Mouse (Mus musculus) cerebellum, adult 2 months (tissue): Measurements from ENCODE around the gene Atg2a. TPM values are rescaled to one million over a fixed set of nuclear protein-coding genes. Genes with fewer than 3 reads are reported as not detected.

ENCODE experiments used
- DNase-seq, 2 experiments: peaks; one replicate each; pipeline ENCODE4 v3.0.0; 2021
- H3K27ac ChIP-seq: fragments of 200-500 bp; 2 replicates; pipeline ENCODE4 v1.5.1; 2012; ENCODE audit warnings: low read length, control low read depth, inconsistent platforms; ENCODE audit not compliant: insufficient read depth
- H3K27me3 ChIP-seq: fragments of 200-500 bp; 2 replicates; pipeline ENCODE4 v1.6.1; 2012; ENCODE audit warnings: inconsistent platforms, mild to moderate bottlenecking, low read length, moderate library complexity; ENCODE audit not compliant: control insufficient read depth, insufficient read depth
- H3K4me1 ChIP-seq: fragments of 200-500 bp; 2 replicates; pipeline ENCODE4 v1.6.1; 2011; ENCODE audit warnings: low read length; ENCODE audit not compliant: control insufficient read depth, insufficient read depth
- H3K4me3 ChIP-seq: fragments of 200-500 bp; replicated peaks from 2 replicates; pipeline ENCODE3; 2011; ENCODE audit warnings: mild to moderate bottlenecking, low read depth, low read length, control low read depth; ENCODE audit not compliant: insufficient read depth
- CTCF ChIP-seq: fragments of 200-500 bp; IDR thresholded peaks from 2 replicates; pipeline ENCODE4 v1.5.1; 2011; ENCODE audit warnings: low read depth, mild to moderate bottlenecking, control low read depth, low read length, moderate library complexity, borderline replicate concordance; ENCODE audit not compliant: insufficient read depth
- POLR2A ChIP-seq: fragments of 200-500 bp; IDR thresholded peaks from 2 replicates; pipeline ENCODE4 v1.6.1; 2011; ENCODE audit warnings: low read length, control low read depth, borderline replicate concordance; ENCODE audit not compliant: insufficient read depth
- WGBS: fragments of 180-500 bp; shearing (Covaris S2); methylation state at CpG from one replicate; pipeline ENCODE4 v1.1.7; 2018; 5-methylcytosine and 5-hydroxymethylcytosine counted together
- polyA plus RNA-seq: library from polyadenylated mRNA; depleted of rRNA; stranded (reverse); fragments of >200 nt; gene quantifications from 2 replicates; pipeline ENCODE4 v1.2.3, GENCODE M21; 2012

Atg2a gene
- polyA plus RNA-seq, 1 experiment, result 40.8 TPM

DNA sequence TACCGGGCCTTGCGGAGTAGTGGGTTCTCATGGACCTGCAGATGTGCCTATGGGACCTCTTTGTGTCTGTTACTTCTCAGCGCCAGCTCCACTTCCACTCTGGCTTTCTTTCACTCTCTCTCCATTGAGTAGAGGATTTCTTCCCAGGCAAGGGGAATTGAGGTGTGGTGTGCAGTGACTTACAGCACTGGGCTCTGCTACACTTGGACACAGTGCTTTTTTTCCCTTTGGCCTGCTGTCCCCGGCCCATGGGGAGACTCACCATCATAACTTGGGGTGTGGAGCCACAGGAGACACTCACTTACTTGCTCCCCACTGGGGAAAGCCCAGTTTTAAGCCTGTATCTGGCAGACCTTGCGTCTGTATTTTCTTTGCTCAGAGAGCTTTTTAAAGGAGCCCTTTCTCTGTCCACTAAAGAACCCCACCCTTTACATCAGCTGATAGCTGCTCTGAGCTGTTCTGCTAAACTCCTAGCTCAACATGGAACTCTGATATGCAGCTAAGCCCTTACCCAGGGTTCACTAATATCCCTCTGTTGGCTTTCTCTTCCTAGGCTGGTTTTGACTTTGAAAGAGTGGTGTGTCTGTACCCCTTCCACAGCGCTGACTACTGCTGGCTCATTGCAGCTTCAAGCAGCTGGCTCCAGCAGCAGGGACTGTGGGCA lies 38.1 kb downstream of the Atg2a start:
- H3K4me1 ChIP-seq, result peaks cover 40% of the 10 kb centered on the region
- H3K27ac ChIP-seq, result no peak overlapping the region; the same call in 1 of the 2 replicates
- WGBS, result 34% methylated on average over 6 of the region's 6 CpGs
- peak overlapping the region; percentile 93 for H3K4me3 ChIP-seq
- H3K27me3 ChIP-seq, result no peaks in the 10 kb centered on the region
- TF ChIP-seq CTCF (no peak), POLR2A (no peak)
- peak in 1 of 2 experiments; percentile 35 for DNase-seq

DNA sequence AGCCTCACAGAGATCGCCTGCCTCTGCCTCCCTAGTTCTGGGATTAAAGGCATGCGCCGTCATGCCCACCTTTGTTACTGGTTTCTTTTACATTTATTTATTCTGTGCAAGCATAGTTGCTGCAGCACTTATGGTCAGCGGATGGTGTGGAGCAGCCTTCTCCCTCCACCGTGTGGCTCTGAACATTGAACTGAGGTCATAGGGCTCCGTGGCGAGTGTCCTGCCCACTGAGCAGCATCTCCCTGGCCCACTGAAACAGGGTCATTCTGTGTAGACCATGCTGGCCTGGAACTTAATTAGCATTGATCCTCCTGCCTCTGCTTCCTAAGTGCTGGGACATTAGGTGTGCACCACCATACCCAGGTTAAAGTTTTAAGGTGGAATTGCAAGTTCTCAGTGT lies 39.1 kb downstream of the Atg2a start:
- 60% methylated on average over 7 of the region's 7 CpGs for WGBS
- Histone ChIP-seq H3K27me3 (no peaks in the 10 kb centered on the region), H3K27ac (no peak overlapping the region), H3K4me3 (peak overlapping the region; percentile 16), H3K4me1 (peaks cover 46% of the 10 kb centered on the region)
- no peak for DNase-seq
- no peak for TF ChIP-seq POLR2A
- no peak for TF ChIP-seq CTCF

- Histone ChIP-seq H3K27me3 (no peaks in the 10 kb centered on the region), H3K4me3 (no peak overlapping the region), H3K4me1 (peaks cover 49% of the 10 kb centered on the region), H3K27ac (no peak overlapping the region)
- 59% methylated on average over 14 of the region's 14 CpGs for WGBS
- DNase-seq, result no peak
- no peak for TF ChIP-seq CTCF
- no peak for TF ChIP-seq POLR2A
Measured at GRCm38 (mm10) chr19:6281122-6282020, 39.9 kb downstream of the Atg2a start.

DNA sequence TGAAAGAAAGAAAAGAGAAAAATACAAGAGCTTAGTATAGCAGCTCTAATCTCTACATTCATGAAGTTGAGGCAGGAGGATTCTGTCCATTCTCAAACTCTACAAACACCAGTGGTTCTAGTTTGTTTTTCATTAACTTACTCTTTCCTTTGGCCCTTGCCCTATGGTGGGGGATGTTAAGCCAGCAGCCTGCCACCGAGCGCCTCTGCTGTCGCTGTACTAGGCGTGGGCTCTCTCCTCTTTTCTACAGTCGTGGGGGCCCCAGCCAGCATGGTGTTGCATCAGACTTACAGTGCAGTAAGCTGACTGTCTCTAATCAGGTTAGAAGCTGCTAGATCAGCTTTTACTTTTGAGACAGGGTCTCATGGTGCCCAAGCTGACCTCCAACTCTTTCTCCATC lies 41.5 kb downstream of the Atg2a start:
- no peak for DNase-seq
- 28% methylated on average over 5 of the region's 5 CpGs for WGBS
- TF ChIP-seq POLR2A (no peak), CTCF (no peak)
- Histone ChIP-seq H3K4me1 (peaks cover 65% of the 10 kb centered on the region), H3K27me3 (no peaks in the 10 kb centered on the region), H3K4me3 (no peak overlapping the region), H3K27ac (no peak overlapping the region)

- H3K27ac ChIP-seq, result no peak overlapping the region; the same call in 1 of the 2 replicates
- H3K27me3 ChIP-seq, result no peaks in the 10 kb centered on the region
- WGBS, result 83% methylated on average over 12 of the region's 12 CpGs
- H3K4me3 ChIP-seq, result no peak overlapping the region
- TF ChIP-seq CTCF (no peak), POLR2A (no peak)
- DNase-seq, result no peak
- peaks cover 72% of the 10 kb centered on the region for H3K4me1 ChIP-seq
Measured at GRCm38 (mm10) chr19:6284502-6284901, 43.0 kb downstream of the Atg2a start.

DNA sequence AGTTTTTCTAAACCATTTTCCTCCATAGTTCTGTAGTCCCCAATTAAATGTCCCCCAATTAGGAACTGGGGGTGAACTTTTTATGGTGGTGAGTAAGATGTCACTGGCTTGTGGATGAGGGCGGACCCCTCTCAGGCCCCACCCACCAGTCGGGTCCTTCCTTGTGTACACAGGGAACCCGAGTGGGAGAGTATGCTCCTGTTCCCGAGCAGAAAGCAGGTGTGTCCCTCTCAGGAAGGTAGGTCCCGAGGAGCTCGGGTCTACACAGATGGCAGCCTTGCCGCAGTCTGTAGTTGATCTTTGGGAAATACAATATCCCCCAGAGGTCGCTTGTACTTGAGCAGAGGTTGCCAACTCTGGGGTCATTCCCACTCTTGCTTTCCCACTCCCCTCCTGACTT lies 43.8 kb downstream of the Atg2a start:
- Histone ChIP-seq H3K27ac (peak overlapping the region; percentile 80), H3K27me3 (no peaks in the 10 kb centered on the region), H3K4me3 (no peak overlapping the region), H3K4me1 (peaks cover 75% of the 10 kb centered on the region)
- 50% methylated on average over 8 of the region's 8 CpGs for WGBS
- no peak for TF ChIP-seq POLR2A
- TF ChIP-seq CTCF, result no peak
- DNase-seq, result no peak

GRCm38 (mm10) chr19:6285632-6286433 lies 44.4 kb downstream of the Atg2a start:
- no peaks in the 10 kb centered on the region for H3K27me3 ChIP-seq
- peak in 1 of 2 experiments; percentile 42 for DNase-seq
- WGBS, result 41% methylated on average over 7 of the region's 7 CpGs
- H3K4me3 ChIP-seq, result no peak overlapping the region
- H3K4me1 ChIP-seq, result peaks cover 72% of the 10 kb centered on the region
- TF ChIP-seq POLR2A, result no peak
- TF ChIP-seq CTCF, result no peak
- peak overlapping the region; percentile 80 for H3K27ac ChIP-seq
